Mouse (Mus musculus) left cerebral cortex, adult 2 months (tissue): Measurements from ENCODE around the gene Arvcf. TPM values are rescaled to one million over a fixed set of nuclear protein-coding genes. Genes with fewer than 3 reads are reported as not detected.
A peak's percentile ranks its signal among the peaks of the same experiment; 100 is the strongest.

ENCODE experiments used
- DNase-seq, 2 experiments: peaks; one replicate each; pipeline ENCODE4 v3.0.0; 2021 to 2022; ENCODE audit warnings: low spot score in 2 of 2, mixed read lengths in 1 of 2; ENCODE audit errors: extremely low spot score in 1 of 2
- H3K27ac ChIP-seq: fragments of 200-600 bp; 2 replicates; pipeline ENCODE4 v1.8.1; 2022
- H3K4me3 ChIP-seq: fragments of 200-600 bp; 2 replicates; pipeline ENCODE4 v1.8.1; 2022
- CTCF ChIP-seq: fragments of 200-600 bp; IDR thresholded peaks from 2 replicates; pipeline ENCODE4 v1.8.1; 2022; ENCODE audit warnings: antibody characterized with exemption, mild to moderate bottlenecking, moderate library complexity
- intact Hi-C: fragments of 180-260 bp; cut with DNase I; formaldehyde crosslinking; loops from one replicate; pipeline ENCODE4 v1.15.1; 2025
- long read RNA-seq, 2 experiments: library from polyadenylated mRNA; stranded (forward); transcript quantifications; one replicate each; pipeline ENCODE4 v2.0.0; 2021; ENCODE audit warnings: borderline mapping rate in 2 of 2
- total RNA-seq, 2 experiments: library from RNA; stranded (reverse); gene quantifications; 2 replicates each; pipeline ENCODE4 v1.2.3; 2021

Arvcf gene
- total RNA-seq = 10 to 100 TPM; 39.1 to 50.4 TPM
- long read RNA-seq, experiment 1, full-length matches to known transcripts = 4 of 8 reads
- long read RNA-seq, experiment 1, partial matches to known transcripts = 1 of 8 reads
- long read RNA-seq, experiment 1, other reads (novel, unspliced or antisense) = 3 of 8 reads
- long read RNA-seq, experiment 2, full-length matches to known transcripts = 10 of 21 reads
- long read RNA-seq, experiment 2, partial matches to known transcripts = 2 of 21 reads
- long read RNA-seq, experiment 2, other reads (novel, unspliced or antisense) = 9 of 21 reads

- peak within 1 kb of the TSS; percentile 81 for H3K27ac ChIP-seq
Measured at GRCm38 (mm10) chr16:18347931-18348600, at the start of gene Arvcf, which contains the start of gene Tango2. Gene Arvcf (plus strand): TSS chr16:18348182. Gene Tango2 (minus strand): TSS chr16:18348103.

DNA sequence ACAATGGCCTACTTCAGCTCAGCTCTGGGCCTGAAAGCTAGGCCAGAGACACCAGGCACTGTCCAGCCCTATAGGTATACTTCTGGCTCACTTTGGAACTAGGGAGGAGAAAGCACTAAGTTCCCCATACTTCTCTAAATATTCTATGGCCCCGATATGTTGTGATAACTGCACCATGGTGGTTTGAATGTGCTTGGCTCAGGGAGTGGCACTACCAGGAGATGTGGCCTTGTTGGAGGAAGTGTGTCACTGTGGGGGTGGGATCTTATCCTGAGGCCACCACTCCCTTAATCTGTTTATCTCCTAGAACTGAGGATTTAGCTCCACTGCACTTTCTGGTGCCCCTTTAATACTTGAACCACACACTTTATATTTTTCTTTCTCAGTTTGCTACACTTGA, 39.8 kb upstream of the Arvcf start:
- intact Hi-C loops = no loop called here
- DNase-seq = no peak
- Histone ChIP-seq H3K4me3 (no peak overlapping the region), H3K27ac (no peak overlapping the region)
- TF ChIP-seq CTCF = no peak

More at GRCm38 (mm10) chr16:18347931-18348600, at the start of gene Arvcf, which contains the start of gene Tango2:
- intact Hi-C loops = loop anchor here (5.0 kb wide), 1 partner anchor 79 kb away; the partner anchor contains the start of genes Comt and Txnrd2
- peak within 1 kb of the TSS; percentile 72 for H3K4me3 ChIP-seq
- peak; percentile 32 for TF ChIP-seq CTCF
- peak; percentile 93 to 94 for DNase-seq

GRCm38 (mm10) chr16:18318992-18319391, 29.0 kb upstream of the Arvcf start:
- intact Hi-C loops = no loop called here
- Histone ChIP-seq H3K27ac (no peak overlapping the region), H3K4me3 (no peak overlapping the region)
- DNase-seq = no peak
- TF ChIP-seq CTCF = no peak

- Histone ChIP-seq H3K4me3 (no peak overlapping the region), H3K27ac (no peak overlapping the region)
- DNase-seq = no peak
- intact Hi-C loops = no loop called here
- TF ChIP-seq CTCF = no peak
Measured at GRCm38 (mm10) chr16:18321443-18321842, 26.5 kb upstream of the Arvcf start.

- H3K4me3 ChIP-seq = no peak overlapping the region
- DNase-seq = no peak
- no peak overlapping the region for H3K27ac ChIP-seq
- TF ChIP-seq CTCF = no peak
- intact Hi-C loops = no loop called here
Measured at GRCm38 (mm10) chr16:18323460-18323859, 24.5 kb upstream of the Arvcf start.

- no peak overlapping the region for H3K27ac ChIP-seq
- intact Hi-C loops = no loop called here
- TF ChIP-seq CTCF = no peak
- no peak for DNase-seq
- H3K4me3 ChIP-seq = no peak overlapping the region
Measured at GRCm38 (mm10) chr16:18324031-18324430, 24.0 kb upstream of the Arvcf start.

DNA sequence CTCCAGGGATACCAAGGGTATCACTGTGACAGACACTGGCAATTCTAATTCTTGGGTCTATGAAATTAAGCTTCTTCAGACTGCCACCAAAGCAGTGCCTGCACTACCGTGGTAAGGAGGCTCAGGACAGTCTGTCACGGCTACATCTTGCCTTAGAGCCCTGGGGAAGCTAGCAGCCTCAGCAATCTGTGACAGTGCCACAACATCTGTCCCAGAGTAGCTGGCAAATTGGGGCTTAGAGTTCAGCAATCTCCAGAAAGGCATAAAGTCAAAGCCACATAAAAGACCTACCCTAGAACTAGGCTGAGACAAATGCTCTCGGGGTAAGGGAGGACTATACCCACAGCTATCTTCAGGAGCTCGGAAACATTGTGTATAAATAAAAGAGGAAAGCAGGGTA, 22.2 kb upstream of the Arvcf start:
- no peak overlapping the region for H3K27ac ChIP-seq
- intact Hi-C loops = no loop called here
- no peak for TF ChIP-seq CTCF
- H3K4me3 ChIP-seq = no peak overlapping the region
- no peak for DNase-seq

DNA sequence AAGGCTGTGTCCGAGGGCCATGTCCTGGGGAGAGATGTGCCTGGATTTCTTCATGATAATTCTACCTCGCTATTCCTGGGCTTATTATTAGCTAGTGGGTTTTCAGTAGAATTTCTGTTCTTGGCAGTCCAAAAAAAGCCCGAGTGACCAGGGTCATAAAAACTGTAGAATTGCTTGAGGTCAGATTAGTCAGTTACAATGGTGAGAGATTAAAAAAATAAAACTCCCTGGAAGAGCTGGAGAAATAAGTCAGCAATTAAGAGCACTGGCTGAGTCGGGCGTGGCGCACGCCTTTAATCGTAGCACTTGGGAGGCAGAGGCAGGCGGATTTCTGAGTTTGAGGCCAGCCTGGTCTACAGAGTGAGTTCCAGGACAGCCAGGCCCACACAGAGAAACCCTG, 20.0 kb upstream of the Arvcf start:
- TF ChIP-seq CTCF = no peak
- intact Hi-C loops = no loop called here
- no peak overlapping the region for H3K27ac ChIP-seq
- no peak for DNase-seq
- H3K4me3 ChIP-seq = no peak overlapping the region

GRCm38 (mm10) chr16:18328524-18328923, 19.5 kb upstream of the Arvcf start:
- Histone ChIP-seq H3K27ac (no peak overlapping the region), H3K4me3 (no peak overlapping the region)
- no peak for TF ChIP-seq CTCF
- intact Hi-C loops = no loop called here
- no peak for DNase-seq

DNA sequence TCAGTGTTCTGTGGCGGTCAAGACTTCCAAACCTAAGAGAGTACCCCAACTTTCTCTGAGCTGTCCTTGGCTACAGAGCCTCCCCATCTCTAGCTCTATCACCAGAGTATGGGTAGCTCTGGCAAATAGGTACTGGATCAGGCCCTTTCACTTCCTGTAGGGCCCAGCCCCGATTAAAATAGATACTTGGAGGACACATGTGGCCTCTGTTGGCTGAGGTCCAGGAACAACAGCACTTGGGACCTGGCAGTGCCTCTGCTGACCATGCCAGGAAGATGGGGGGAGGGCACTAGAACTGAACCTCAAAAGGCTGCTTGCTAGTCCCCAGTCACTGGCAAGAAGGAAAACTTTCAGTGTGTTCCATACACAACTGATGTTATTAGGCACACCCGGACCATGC, 14.0 kb upstream of the Arvcf start:
- no peak overlapping the region for H3K27ac ChIP-seq
- no peak for DNase-seq
- no peak for TF ChIP-seq CTCF
- H3K4me3 ChIP-seq = no peak overlapping the region
- intact Hi-C loops = no loop called here

DNA sequence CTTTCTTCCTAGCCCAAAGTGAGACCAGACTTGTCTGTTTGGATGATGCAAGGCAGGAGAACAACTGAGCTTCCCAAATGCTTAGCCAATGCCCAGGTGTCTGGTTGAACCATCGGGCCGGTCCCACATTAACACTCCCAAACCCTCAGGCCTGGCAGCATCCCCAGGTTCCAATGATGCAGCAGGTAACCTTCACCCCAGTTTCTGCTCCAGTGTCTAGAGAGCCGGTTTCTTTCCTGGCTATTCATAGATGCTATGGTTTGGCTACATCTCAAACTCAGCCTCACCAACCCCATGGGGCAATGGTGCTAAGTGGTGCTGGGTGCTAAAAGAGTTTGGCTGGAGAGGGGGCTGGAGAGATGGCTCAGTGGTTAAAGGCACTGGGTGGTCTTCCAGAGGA, 12.0 kb upstream of the Arvcf start:
- intact Hi-C loops = no loop called here
- TF ChIP-seq CTCF = no peak
- H3K27ac ChIP-seq = no peak overlapping the region
- DNase-seq = no peak
- no peak overlapping the region for H3K4me3 ChIP-seq

- Histone ChIP-seq H3K27ac (no peak overlapping the region), H3K4me3 (no peak overlapping the region)
- intact Hi-C loops = no loop called here
- DNase-seq = no peak
- no peak for TF ChIP-seq CTCF
Measured at GRCm38 (mm10) chr16:18337261-18337660, 10.7 kb upstream of the Arvcf start.

DNA sequence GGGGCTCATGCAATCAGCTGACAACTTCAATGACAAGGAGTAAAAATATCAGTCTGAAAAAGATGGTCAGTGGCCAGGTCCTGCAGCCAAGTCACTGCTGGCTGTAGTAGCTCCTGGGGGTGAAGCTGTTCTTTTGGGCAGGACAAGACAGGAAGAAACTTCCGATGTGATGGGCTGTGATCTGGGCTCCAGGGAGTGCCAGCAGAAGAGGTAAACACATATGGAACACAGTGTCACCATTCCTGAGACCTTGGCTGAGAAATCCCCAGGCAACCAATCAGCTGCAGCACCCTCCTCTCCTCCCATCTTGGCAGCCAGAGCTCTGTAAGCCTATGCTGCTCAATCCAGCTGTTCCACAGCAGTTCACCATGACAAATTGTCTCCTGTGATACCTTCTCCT, 8.1 kb upstream of the Arvcf start:
- TF ChIP-seq CTCF = no peak
- DNase-seq = no peak
- H3K4me3 ChIP-seq = no peak overlapping the region
- no peak overlapping the region for H3K27ac ChIP-seq
- intact Hi-C loops = no loop called here
